Mouse (Mus musculus): ENCODE data around the gene F5. TPM values are rescaled to one million over a fixed set of nuclear protein-coding genes. Genes with fewer than 3 reads are reported as not detected.
A peak's percentile ranks its signal among the peaks of the same experiment; 100 is the strongest.

The F5 gene
- polyA plus RNA-seq, 1 experiment from 2014 or later, result 11.2 TPM

GRCm38 (mm10) chr1:164254836-164255235, 103.2 kb downstream of the F5 start:
- Histone ChIP-seq H3K4me2 (no peak overlapping the region), H3K27me3 (no peaks in the 10 kb centered on the region), H3K36me3 (replicated peaks) (peaks cover 19% of the 10 kb centered on the region), H3K9ac (no peak overlapping the region), H3K4me1 (replicated peaks) (peaks cover 45% of the 10 kb centered on the region), H3K9me3 (replicated peaks) (no peaks in the 10 kb centered on the region), H3K4me3 (replicated peaks) (no peak overlapping the region), H3K27ac (replicated peaks) (no peak overlapping the region)
- WGBS (ENCODE audit: insufficient replicate concordance), result 30% methylated on average over 3 of the region's 3 CpGs
- ATAC-seq (ENCODE audit: insufficient read depth), result no peak

DNA sequence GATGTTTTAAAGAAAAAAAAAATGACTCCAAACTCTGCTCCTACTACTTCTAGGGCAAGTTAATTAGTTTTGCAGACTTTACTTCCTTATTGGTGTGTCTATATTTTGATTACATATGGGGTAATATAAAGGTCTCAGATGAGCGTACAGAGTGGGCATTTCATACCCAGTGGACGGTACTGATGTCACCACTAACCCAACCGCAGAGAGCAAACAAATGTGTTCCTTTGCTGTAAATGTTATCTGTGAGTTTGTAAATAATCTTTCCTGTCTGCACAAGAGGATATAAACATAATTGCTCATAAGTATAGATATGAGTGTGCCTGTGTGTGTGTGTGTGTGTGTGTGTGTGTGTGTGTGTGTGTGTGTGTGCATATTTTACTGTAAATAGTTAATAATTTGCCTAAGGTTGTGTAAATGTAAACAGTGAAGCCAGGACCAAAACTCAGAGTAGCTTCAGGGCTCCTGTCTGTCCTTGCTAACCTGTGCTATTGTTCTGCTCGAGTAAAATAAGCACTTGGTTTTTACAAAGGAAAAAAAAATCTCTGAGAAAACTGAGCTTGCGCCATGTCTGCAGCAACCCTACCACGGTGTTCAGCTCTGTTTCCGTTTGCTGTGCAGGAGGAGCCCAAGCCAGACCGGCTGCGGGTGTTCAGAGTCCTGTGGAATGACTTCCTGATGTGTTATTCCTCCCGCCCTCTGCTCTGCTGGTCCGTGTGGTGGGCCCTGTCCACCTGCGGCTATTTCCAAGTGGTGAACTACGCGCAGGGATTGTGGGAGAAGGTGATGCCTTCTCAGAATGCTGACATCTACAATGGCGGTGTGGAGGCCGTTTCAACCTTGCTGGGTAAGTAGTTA, 108.8 kb downstream of the F5 start:
- Histone ChIP-seq H3K36me3 (replicated peaks) (peaks cover 51% of the 10 kb centered on the region), H3K9me3 (replicated peaks) (no peaks in the 10 kb centered on the region), H3K9ac (no peak overlapping the region), H3K4me3 (replicated peaks) (no peak overlapping the region), H3K4me2 (no peak overlapping the region), H3K27me3 (no peaks in the 10 kb centered on the region), H3K4me1 (replicated peaks) (0 out of 2 replicates have a peak, but pooled peaks cover 4% of the 10 kb centered on the region), H3K27ac (replicated peaks) (no peak overlapping the region)
- ATAC-seq (ENCODE audit: insufficient read depth), result 0 out of 2 replicates have a peak, but pooled peaks have one; percentile 26
- 71% methylated on average over 16 of the region's 16 CpGs for WGBS (ENCODE audit: insufficient replicate concordance)

GRCm38 (mm10) chr1:164261553-164261952, 109.9 kb downstream of the F5 start:
- no peak for ATAC-seq (ENCODE audit: insufficient read depth)
- 0 out of 2 replicates have a peak, but pooled peaks cover 4% of the 10 kb centered on the region for H3K4me1 ChIP-seq (replicated peaks)
- H3K27ac ChIP-seq (replicated peaks), result no peak overlapping the region
- WGBS (ENCODE audit: insufficient replicate concordance), result 85% methylated on average over 7 of the region's 7 CpGs
- H3K4me3 ChIP-seq (replicated peaks), result no peak overlapping the region
- no peak overlapping the region for H3K4me2 ChIP-seq
- H3K27me3 ChIP-seq, result no peaks in the 10 kb centered on the region
- no peaks in the 10 kb centered on the region for H3K9me3 ChIP-seq (replicated peaks)
- H3K36me3 ChIP-seq (replicated peaks), result peaks cover 51% of the 10 kb centered on the region
- H3K9ac ChIP-seq, result no peak overlapping the region

Other genes starting within 250 kb of the F5 start
- gene Scyl3, start 222.7 kb upstream of the F5 start, polyA plus RNA-seq (2015; fragmentation: Nextera tagmentation; extraction: Ambion mirVana), result 8.4 and 9.3 TPM in 2 replicates
- 8.7 and 9.6 TPM in 2 replicates for gene BC055324, start 157.0 kb upstream of the F5 start, polyA plus RNA-seq (2015; fragmentation: Nextera tagmentation; extraction: Ambion mirVana)
- 4.0 and 4.2 TPM in 2 replicates for gene Mettl18, start 156.9 kb upstream of the F5 start, polyA plus RNA-seq (2015; fragmentation: Nextera tagmentation; extraction: Ambion mirVana)
- gene Sele, start 103.6 kb upstream of the F5 start, polyA plus RNA-seq (2015; fragmentation: Nextera tagmentation; extraction: Ambion mirVana), result 0.05 TPM in 1 of 2 replicates, not detected in the other
- 10.9 and 11.8 TPM in 2 replicates for gene Sell, start 89.9 kb upstream of the F5 start, polyA plus RNA-seq (2015; fragmentation: Nextera tagmentation; extraction: Ambion mirVana)
- gene Selp, start 36.6 kb upstream of the F5 start, polyA plus RNA-seq (2015; fragmentation: Nextera tagmentation; extraction: Ambion mirVana), result 0.60 and 0.61 TPM in 2 replicates
- 26.0 and 27.7 TPM in 2 replicates for gene Slc19a2, start 97.2 kb downstream of the F5 start, polyA plus RNA-seq (2015; fragmentation: Nextera tagmentation; extraction: Ambion mirVana)
- gene Ccdc181, start 123.7 kb downstream of the F5 start, polyA plus RNA-seq (2015; fragmentation: Nextera tagmentation; extraction: Ambion mirVana), result 2.8 and 3.2 TPM in 2 replicates
- gene Nme7, start 152.3 kb downstream of the F5 start, polyA plus RNA-seq (2015; fragmentation: Nextera tagmentation; extraction: Ambion mirVana), result 9.0 and 10.4 TPM in 2 replicates
- 8.8 and 9.2 TPM in 2 replicates for gene Blzf1, start 155.7 kb downstream of the F5 start, polyA plus RNA-seq (2015; fragmentation: Nextera tagmentation; extraction: Ambion mirVana)